Mouse (Mus musculus): Measurements from ENCODE around the gene Ugt1a6b.

- no peak for TF ChIP-seq POLR2A (IDR thresholded peaks at IDR 0.05; ENCODE audit: insufficient read depth, low read depth, low read length)
- TF ChIP-seq EP300 (IDR thresholded peaks at IDR 0.05; ENCODE audit: insufficient read depth, low read depth, low read length), result no peak
- no peak for TF ChIP-seq CTCF (IDR thresholded peaks at IDR 0.05)
Observed at GRCm38 (mm10) chr1:88092341-88092740, 10.7 kb upstream of the Ugt1a6b start.

All from heart, adult 2 months (tissue).